Mouse (Mus musculus): ENCODE measurements around the gene Ywhaq.

DNA sequence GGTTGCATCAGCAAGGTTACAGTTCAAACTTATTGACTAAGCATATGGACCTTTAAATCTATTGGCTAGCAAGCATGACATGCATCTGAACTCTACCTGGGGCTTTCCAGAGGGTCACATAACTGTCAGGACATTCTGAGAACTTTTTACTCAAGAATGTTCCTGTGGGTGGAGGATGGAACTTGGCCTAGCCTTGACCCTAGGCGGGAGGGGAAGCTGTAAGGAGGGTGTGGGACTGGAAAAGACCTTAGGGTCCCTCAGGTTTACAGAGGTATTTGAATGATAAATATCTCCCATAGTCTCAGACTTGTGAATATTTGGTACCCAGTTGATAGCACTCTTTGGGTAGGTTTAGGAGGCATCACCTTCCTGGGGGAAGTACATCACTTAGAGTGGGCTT lies 11.6 kb upstream of the Ywhaq start:
- TF ChIP-seq ELF1 (IDR thresholded peaks at IDR 0.05; ENCODE audit: low read depth, low read length): no peak
- no peak for TF ChIP-seq EP300 (IDR thresholded peaks at IDR 0.05; ENCODE audit: low read length)
- TF ChIP-seq MAZ (IDR thresholded peaks at IDR 0.05; ENCODE audit: low read depth, low read length): no peak
- TF ChIP-seq SIN3A (IDR thresholded peaks at IDR 0.05; ENCODE audit: low read length): no peak
- no peak for TF ChIP-seq POLR2A (IDR thresholded peaks at IDR 0.05; ENCODE audit: low read depth, low read length)
- no peak for TF ChIP-seq ETS1 (conservative IDR thresholded peaks at IDR 0.05; ENCODE audit: low read depth, low read length)
- TF ChIP-seq ZKSCAN1 (IDR thresholded peaks at IDR 0.05; ENCODE audit: borderline replicate concordance, low read depth, low read length): no peak
- no peak for TF ChIP-seq POLR2AphosphoS2 (IDR thresholded peaks at IDR 0.05; ENCODE audit: low read depth, low read length)
- no peak for TF ChIP-seq CTCF (conservative IDR thresholded peaks at IDR 0.05 in 1 of 2, IDR thresholded peaks at IDR 0.05 in 1 of 2; ENCODE audit: low read depth in 2 of 2, low read length in 2 of 2)
